Mouse (Mus musculus) kidney, postnatal 14 days (tissue): Measurements from ENCODE around the gene Olfr995.

Experiments
- DNase-seq: peaks from one replicate; pipeline ENCODE4 v3.0.0; 2022; ENCODE audit warnings: mixed read lengths

Olfr995 gene

GRCm38 (mm10) chr2:85443539-85443938 lies at the start of gene Olfr995:
Gene Olfr995, minus strand, starts transcription at chr2:85443639.
- no peak for DNase-seq

GRCm38 (mm10) chr2:85490396-85490795 lies 47.0 kb upstream of the Olfr995 start:
- no peak for DNase-seq

GRCm38 (mm10) chr2:85466801-85467325 lies 23.4 kb upstream of the Olfr995 start:
- peak; percentile 1 for DNase-seq

- DNase-seq, result no peak
Measured at GRCm38 (mm10) chr2:85442546-85442945, 893 bp downstream of the Olfr995 start.

GRCm38 (mm10) chr2:85436351-85436750 lies 7.1 kb downstream of the Olfr995 start, which contains the start of gene Olfr994:
Gene Olfr994, minus strand, starts transcription at chr2:85436451.
- no peak for DNase-seq

GRCm38 (mm10) chr2:85425893-85426292 lies 17.5 kb downstream of the Olfr995 start:
- no peak for DNase-seq

- no peak for DNase-seq
Measured at GRCm38 (mm10) chr2:85414777-85415176, 28.7 kb downstream of the Olfr995 start, which contains the start of gene Olfr993. Gene Olfr993, minus strand, starts transcription at chr2:85414877.

GRCm38 (mm10) chr2:85409369-85409768 lies 34.1 kb downstream of the Olfr995 start, which contains the start of gene Olfr992:
Gene Olfr992, minus strand, starts transcription at chr2:85409469.
- no peak for DNase-seq
